In the genomic region with DNA sequence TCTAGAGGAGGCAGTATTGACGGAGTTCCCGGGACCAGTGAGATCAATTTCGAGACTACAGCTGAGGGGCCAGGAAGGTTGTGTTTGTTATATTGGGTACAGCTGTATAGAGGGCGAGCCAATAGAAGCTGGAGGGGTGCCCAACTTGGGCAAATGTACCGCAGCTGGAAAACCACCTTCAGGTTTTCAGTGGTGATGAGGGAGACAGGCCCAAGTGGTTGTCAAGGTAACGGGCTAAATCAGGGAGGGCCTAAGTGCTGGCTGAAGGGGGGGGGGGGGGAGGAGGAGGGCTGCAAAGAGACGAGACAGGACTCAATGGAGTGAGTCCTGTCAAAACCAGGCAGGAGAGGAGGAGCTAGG, we compare ENCODE assay signal across 7 mouse cellular contexts. TPM values are rescaled to one million over a fixed set of nuclear protein-coding genes. Genes with fewer than 3 reads are reported as not detected.
DNase-seq lines count a peak whose midpoint lies in the region; ATAC-seq and TF ChIP-seq lines count a peak whose summit lies in the region.

No protein-coding gene starts in this region.

- no peaks in the 10 kb centered on the region for H3K27me3 ChIP-seq in liver, embryonic 11.5 days (replicated peaks; ENCODE audit: control insufficient read depth, insufficient read depth, low read length)
- no peaks in the 10 kb centered on the region for H3K27me3 ChIP-seq in embryonic facial prominence, embryonic 15.5 days
- H3K27me3 ChIP-seq in hindbrain, postnatal 0 days (ENCODE audit: insufficient read depth, low read length): no peaks in the 10 kb centered on the region
- no peaks in the 10 kb centered on the region for H3K27me3 ChIP-seq in neural tube, embryonic 14.5 days (ENCODE audit: control insufficient read depth, insufficient read depth, low read length)

- no peak overlapping the region for H3K9ac ChIP-seq in liver, embryonic 11.5 days (ENCODE audit: low read depth, low read length)
- H3K9ac ChIP-seq in embryonic facial prominence, embryonic 15.5 days: no peak overlapping the region
- no peak overlapping the region for H3K9ac ChIP-seq in hindbrain, postnatal 0 days (replicated peaks; ENCODE audit: low read length)
- H3K9ac ChIP-seq in neural tube, embryonic 14.5 days (replicated peaks; ENCODE audit: low read depth, low read length): 0 out of 2 replicates have a peak overlapping the region, but pooled peaks have one; percentile 11

- peaks cover 74% of the 10 kb centered on the region for H3K4me1 ChIP-seq in liver, embryonic 11.5 days (replicated peaks; ENCODE audit: control insufficient read depth, insufficient read depth, low read length)
- peaks cover 76% of the 10 kb centered on the region for H3K4me1 ChIP-seq in embryonic facial prominence, embryonic 15.5 days
- H3K4me1 ChIP-seq in hindbrain, postnatal 0 days (ENCODE audit: insufficient read depth, low read length): peaks cover 59% of the 10 kb centered on the region
- H3K4me1 ChIP-seq in neural tube, embryonic 14.5 days (ENCODE audit: control insufficient read depth, insufficient read depth, low read length): peaks cover 62% of the 10 kb centered on the region

- 53% methylated on average over 7 of the region's 7 CpGs for WGBS in liver, embryonic 11.5 days
- WGBS in embryonic facial prominence, embryonic 15.5 days: 14% methylated on average over 6 of the region's 7 CpGs
- 9% methylated on average over 7 of the region's 7 CpGs for WGBS in hindbrain, postnatal 0 days
- 15% methylated on average over 6 of the region's 7 CpGs for WGBS in neural tube, embryonic 14.5 days

- peak overlapping the region; percentile 6; the same call in 1 of the 2 replicates for H3K4me2 ChIP-seq in liver, embryonic 11.5 days
- 0 out of 2 replicates have a peak overlapping the region, but pooled peaks have one; percentile 97 for H3K4me2 ChIP-seq in embryonic facial prominence, embryonic 15.5 days (replicated peaks)
- H3K4me2 ChIP-seq in hindbrain, postnatal 0 days (ENCODE audit: low read depth, low read length): peak overlapping the region; percentile 99
- peak overlapping the region; percentile 100 for H3K4me2 ChIP-seq in neural tube, embryonic 14.5 days (ENCODE audit: low read depth, low read length)

- ATAC-seq in liver, embryonic 11.5 days (replicated peaks; ENCODE audit: low FRiP score): no peak
- no peak for ATAC-seq in embryonic facial prominence, embryonic 15.5 days (ENCODE audit: insufficient number of reproducible peaks, low FRiP score, low TSS enrichment, low read depth)
- no peak for ATAC-seq in hindbrain, postnatal 0 days
- no peak for ATAC-seq in neural tube, embryonic 14.5 days (ENCODE audit: low read depth)

- H3K27ac ChIP-seq in liver, embryonic 11.5 days (ENCODE audit: low read depth, low read length): 0 out of 2 replicates have a peak overlapping the region, but pooled peaks have one; percentile 23
- H3K27ac ChIP-seq in embryonic facial prominence, embryonic 15.5 days (replicated peaks): peak overlapping the region; percentile 100
- H3K27ac ChIP-seq in hindbrain, postnatal 0 days: peak overlapping the region; percentile 100
- H3K27ac ChIP-seq in neural tube, embryonic 14.5 days (ENCODE audit: low read depth, low read length): peak overlapping the region; percentile 100

- TF ChIP-seq CTCF in hindbrain, postnatal 0 days (IDR thresholded peaks at IDR 0.05; ENCODE audit: low read depth): no peak

- H3K9me3 ChIP-seq in liver, embryonic 11.5 days (ENCODE audit: control insufficient read depth, low read length): no peaks in the 10 kb centered on the region
- H3K9me3 ChIP-seq in embryonic facial prominence, embryonic 15.5 days (replicated peaks): no peaks in the 10 kb centered on the region
- no peaks in the 10 kb centered on the region for H3K9me3 ChIP-seq in hindbrain, postnatal 0 days (ENCODE audit: low read length)
- no peaks in the 10 kb centered on the region for H3K9me3 ChIP-seq in neural tube, embryonic 14.5 days (ENCODE audit: control insufficient read depth, low read length)

- no peak for DNase-seq in liver, embryonic 11.5 days (ENCODE audit: low spot score)
- DNase-seq in liver: no peak
- peak; percentile 50 for DNase-seq in hindbrain, postnatal 0 days (ENCODE audit: low spot score)
- DNase-seq in adrenal gland, adult 8-10 months: no peak
- DNase-seq in embryo, embryonic 10.5 days (ENCODE audit: low spot score): no peak

- no peaks in the 10 kb centered on the region for H3K36me3 ChIP-seq in liver, embryonic 11.5 days (ENCODE audit: control insufficient read depth, insufficient read depth, low read length)
- H3K36me3 ChIP-seq in embryonic facial prominence, embryonic 15.5 days: 0 out of 2 replicates have a peak, but pooled peaks cover 7% of the 10 kb centered on the region
- no peaks in the 10 kb centered on the region; the same call in 1 of the 2 replicates for H3K36me3 ChIP-seq in hindbrain, postnatal 0 days (ENCODE audit: insufficient read depth, low read length)
- peaks cover 16% of the 10 kb centered on the region; the same call in 1 of the 2 replicates for H3K36me3 ChIP-seq in neural tube, embryonic 14.5 days (ENCODE audit: control insufficient read depth, insufficient read depth, low read length)

- no peak overlapping the region for H3K4me3 ChIP-seq in liver, embryonic 11.5 days (ENCODE audit: low read depth, low read length)
- no peak overlapping the region for H3K4me3 ChIP-seq in embryonic facial prominence, embryonic 15.5 days (replicated peaks)
- H3K4me3 ChIP-seq in hindbrain, postnatal 0 days (ENCODE audit: low read length): no peak overlapping the region
- H3K4me3 ChIP-seq in neural tube, embryonic 14.5 days (ENCODE audit: low read depth, low read length): peak overlapping the region; percentile 9; the same call in 1 of the 2 replicates

RNA-seq across cellular contexts. Expression of gene Rhof, which starts 1.3 kb away (rescaled TPM):
- 4.6 and 4.8 TPM in 2 replicates for polyA plus RNA-seq in liver, embryonic 11.5 days (2014; fragmentation: Nextera tagmentation; extraction: Ambion mirVana)
- polyA plus RNA-seq in embryonic facial prominence, embryonic 15.5 days (2015; fragmentation: Nextera tagmentation; extraction: Ambion mirVana): 5.4 and 6.4 TPM in 2 replicates
- 43.5 and 44.4 TPM in 2 replicates for total RNA-seq in hindbrain, postnatal 0 days (2014; rRNA removed)
- polyA plus RNA-seq in hindbrain, postnatal 0 days (2015; fragmentation: Nextera tagmentation; extraction: Ambion mirVana): 36.6 and 36.8 TPM in 2 replicates
- 8.9 and 13.1 TPM in 2 replicates for polyA plus RNA-seq in neural tube, embryonic 14.5 days (2014; fragmentation: Nextera tagmentation; extraction: Ambion mirVana)
- 1 to 10 TPM; 1.3 to 4.4 (median 3.3) TPM for total RNA-seq in adrenal gland, adult 8-10 months (2022)

RNA-seq across cellular contexts. Expression of gene Setd1b, which starts 8.2 kb away (rescaled TPM):
- polyA plus RNA-seq in liver, embryonic 11.5 days (2014; fragmentation: Nextera tagmentation; extraction: Ambion mirVana): 7.9 and 9.6 TPM in 2 replicates
- 11.4 TPM in 2 replicates for polyA plus RNA-seq in embryonic facial prominence, embryonic 15.5 days (2015; fragmentation: Nextera tagmentation; extraction: Ambion mirVana)
- total RNA-seq in hindbrain, postnatal 0 days (2014; rRNA removed): 4.8 TPM in 2 replicates
- polyA plus RNA-seq in hindbrain, postnatal 0 days (2015; fragmentation: Nextera tagmentation; extraction: Ambion mirVana): 7.1 and 7.2 TPM in 2 replicates
- 13.0 and 15.9 TPM in 2 replicates for polyA plus RNA-seq in neural tube, embryonic 14.5 days (2014; fragmentation: Nextera tagmentation; extraction: Ambion mirVana)
- 10 to 100 TPM; 24.2 to 40.1 (median 32.6) TPM for total RNA-seq in adrenal gland, adult 8-10 months (2022)

RNA-seq across cellular contexts. Expression of gene Psmd9, which starts 35.4 kb away (rescaled TPM):
- 103 TPM in 2 replicates for polyA plus RNA-seq in liver, embryonic 11.5 days (2014; fragmentation: Nextera tagmentation; extraction: Ambion mirVana)
- polyA plus RNA-seq in embryonic facial prominence, embryonic 15.5 days (2015; fragmentation: Nextera tagmentation; extraction: Ambion mirVana): 92.3 and 95.4 TPM in 2 replicates
- 28.5 and 30.8 TPM in 2 replicates for total RNA-seq in hindbrain, postnatal 0 days (2014; rRNA removed)
- 86.1 and 87.2 TPM in 2 replicates for polyA plus RNA-seq in hindbrain, postnatal 0 days (2015; fragmentation: Nextera tagmentation; extraction: Ambion mirVana)
- polyA plus RNA-seq in neural tube, embryonic 14.5 days (2014; fragmentation: Nextera tagmentation; extraction: Ambion mirVana): 63.9 and 78.7 TPM in 2 replicates
- 10 to 100 TPM; 23.3 to 33.3 (median 28.0) TPM for total RNA-seq in adrenal gland, adult 8-10 months (2022)

RNA-seq across cellular contexts. Expression of gene Hpd, which starts 48.8 kb away (rescaled TPM):
- polyA plus RNA-seq in liver, embryonic 11.5 days (2014; fragmentation: Nextera tagmentation; extraction: Ambion mirVana): 2.5 and 3.5 TPM in 2 replicates
- not detected in 2 replicates for polyA plus RNA-seq in embryonic facial prominence, embryonic 15.5 days (2015; fragmentation: Nextera tagmentation; extraction: Ambion mirVana)
- total RNA-seq in hindbrain, postnatal 0 days (2014; rRNA removed): not detected in 2 replicates
- not detected in 2 replicates for polyA plus RNA-seq in hindbrain, postnatal 0 days (2015; fragmentation: Nextera tagmentation; extraction: Ambion mirVana)
- polyA plus RNA-seq in neural tube, embryonic 14.5 days (2014; fragmentation: Nextera tagmentation; extraction: Ambion mirVana): not detected in 2 replicates
- total RNA-seq in adrenal gland, adult 8-10 months (2022): 1 to 10 TPM in 3 of 4 experiments, not detected in 1; 1.2 to 1.5 (median 1.3) TPM

Comparison
In these comparisons a context has a peak if more than half of its experiments do, and no peak if none do; other contexts are left out.
1. H3K27ac ChIP-seq: peak in every context shown above with its lines; median percentile 100 in embryonic facial prominence, embryonic 15.5 days; 100 in hindbrain, postnatal 0 days; 100 in neural tube, embryonic 14.5 days; 23 in liver, embryonic 11.5 days.
2. H3K4me2 ChIP-seq: peak in every context shown above with its lines; median percentile 100 in neural tube, embryonic 14.5 days; 99 in hindbrain, postnatal 0 days; 97 in embryonic facial prominence, embryonic 15.5 days; 6 in liver, embryonic 11.5 days.